ENCODE assay signal across 11 mouse cellular contexts in the genomic region with DNA sequence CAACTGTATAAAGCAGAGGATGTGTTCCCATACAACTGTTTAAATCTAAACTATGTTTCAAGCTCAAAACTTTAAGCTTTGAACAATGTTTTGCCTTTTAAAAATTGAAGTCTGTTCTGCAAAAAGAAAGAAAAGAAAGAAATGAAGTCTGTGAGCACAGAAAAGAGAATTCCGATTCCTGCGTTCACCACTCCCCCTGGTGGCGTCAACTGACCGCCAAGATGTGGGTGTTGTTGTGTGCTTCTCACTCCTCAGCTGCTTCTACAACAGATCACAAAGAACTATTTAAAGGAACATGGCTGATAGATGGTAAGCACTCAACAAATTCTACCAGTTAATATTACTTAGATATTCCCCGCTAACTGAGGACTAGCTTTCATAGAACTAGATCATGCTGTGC.
"Had no signal": no experiment of that assay in that cellular context is flagged by ENCODE, and none has a peak within 500 bp of the region (broad histone marks: within the 10 kb centered on the region; RNA-seq: fewer than 3 reads in every experiment).

No protein-coding gene starts in this region.

- ATAC-seq: liver, embryonic 12.5 days; liver, postnatal 0 days; lung, postnatal 0 days; midbrain, embryonic 13.5 days had no signal

- H3K27ac ChIP-seq: kidney, embryonic 15.5 days; limb, embryonic 10.5 days; liver, embryonic 12.5 days; midbrain, embryonic 13.5 days had no signal

- H3K4me3 ChIP-seq: kidney, embryonic 15.5 days; limb, embryonic 10.5 days; liver, embryonic 12.5 days had no signal

- H3K27me3 ChIP-seq: kidney, embryonic 15.5 days; liver, embryonic 12.5 days; midbrain, embryonic 13.5 days had no signal

- H3K4me1 ChIP-seq: kidney, embryonic 15.5 days; limb, embryonic 10.5 days had no signal

- H3K4me2 ChIP-seq: kidney, embryonic 15.5 days; liver, embryonic 12.5 days; midbrain, embryonic 13.5 days had no signal

- H3K9ac ChIP-seq: kidney, embryonic 15.5 days; liver, embryonic 12.5 days; liver, postnatal 0 days; midbrain, embryonic 13.5 days had no signal

- DNase-seq: kidney, adult 11 months; kidney, postnatal 25 days; layer of hippocampus, adult 9-11 months; liver, postnatal 0 days; lung, postnatal 36 days; right cerebral cortex, postnatal 14 days had no signal
